Mouse (Mus musculus) MEL (cell line): ENCODE measurements around the gene Rnf220.

Experiments
- CTCF ChIP-seq, 3 experiments: IDR thresholded peaks in 2 of 3; conservative IDR thresholded peaks in 1 of 3; 2 replicates each; pipeline ENCODE4 v1.5.1; 2011 to 2012; ENCODE audit warnings: low read length in 3 of 3, low read depth in 2 of 3, mild to moderate bottlenecking in 2 of 3, improper control_type of control experiment in 1 of 3, inconsistent platforms in 1 of 3, mixed read lengths in 1 of 3, moderate library complexity in 1 of 3; ENCODE audit not compliant: control insufficient read depth in 1 of 3, insufficient read depth in 1 of 3, poor library complexity in 1 of 3, severe bottlenecking in 1 of 3
- EP300 ChIP-seq, 2 experiments: IDR thresholded peaks; 2 replicates each; pipeline ENCODE4 v1.6.1; 2011; ENCODE audit warnings: improper control_type of control experiment in 2 of 2, low read length in 2 of 2, low read depth in 1 of 2, mild to moderate bottlenecking in 1 of 2
- HCFC1 ChIP-seq: IDR thresholded peaks from 2 replicates; pipeline ENCODE4 v1.6.1; 2012; ENCODE audit warnings: low read depth, mild to moderate bottlenecking, inconsistent platforms, low read length, improper control_type of control experiment, moderate library complexity
- POLR2A ChIP-seq, 2 experiments: IDR thresholded peaks; 2 replicates each; pipeline ENCODE4 v1.6.1; 2011 to 2012; ENCODE audit warnings: low read length in 2 of 2, mild to moderate bottlenecking in 2 of 2, control low read depth in 1 of 2, improper control_type of control experiment in 1 of 2, low read depth in 1 of 2, moderate library complexity in 1 of 2; ENCODE audit not compliant: control insufficient read depth in 1 of 2, insufficient read depth in 1 of 2, poor library complexity in 1 of 2
- RCOR1 ChIP-seq: IDR thresholded peaks from 2 replicates; pipeline ENCODE4 v1.6.1; 2012; ENCODE audit warnings: low read depth, mild to moderate bottlenecking, inconsistent platforms, low read length, improper control_type of control experiment
- ZC3H11A ChIP-seq: IDR thresholded peaks from 2 replicates; pipeline ENCODE4 v1.6.1; 2012; ENCODE audit warnings: low read depth, mild to moderate bottlenecking, inconsistent platforms, low read length, improper control_type of control experiment
- ZKSCAN1 ChIP-seq: IDR thresholded peaks from 2 replicates; pipeline ENCODE4 v1.6.1; 2012; ENCODE audit warnings: low read depth, mild to moderate bottlenecking, inconsistent platforms, low read length, improper control_type of control experiment, moderate library complexity

DNA sequence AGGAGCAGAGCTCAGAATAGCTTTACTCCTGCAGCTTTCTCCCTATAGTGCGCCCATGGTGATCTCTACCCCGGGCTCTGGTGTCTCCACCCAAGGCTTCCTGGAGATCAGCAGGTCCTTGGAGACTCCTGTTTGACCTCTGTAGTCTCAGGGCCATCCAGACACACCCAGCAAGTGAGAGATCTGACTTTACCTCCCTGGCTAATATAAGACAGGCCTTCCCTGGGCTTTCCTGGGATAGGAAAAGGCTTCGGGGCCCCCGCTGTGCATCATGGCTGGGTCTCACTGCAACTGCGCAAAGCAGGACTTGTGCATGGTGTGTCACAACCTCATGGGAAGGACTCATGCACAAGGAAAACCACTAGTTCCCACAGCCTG is 116.3 kb downstream of the Rnf220 start:
- TF ChIP-seq EP300 (IDR thresholded peaks at IDR 0.05; ENCODE audit: low read depth in 1 of 2, low read length in 2 of 2) (no peak), POLR2A (IDR thresholded peaks at IDR 0.05; ENCODE audit: control insufficient read depth in 1 of 2, insufficient read depth in 1 of 2, low read depth in 1 of 2, low read length in 2 of 2, poor library complexity in 1 of 2) (no peak), CTCF (IDR thresholded peaks at IDR 0.05 in 2 of 3, conservative IDR thresholded peaks at IDR 0.05 in 1 of 3; ENCODE audit: control insufficient read depth in 1 of 3, insufficient read depth in 1 of 3, low read depth in 2 of 3, low read length in 3 of 3, poor library complexity in 1 of 3, severe bottlenecking in 1 of 3) (no peak), ZKSCAN1 (no peak), RCOR1 (no peak), HCFC1 (no peak), ZC3H11A (no peak)
